8 mouse cellular contexts compared by ENCODE assay signal in genomic region chr5:23616270-23617103, GRCm38 (mm10).
A peak's percentile ranks its signal among the peaks of the same experiment; 100 is the strongest.
DNase-seq lines count a peak whose midpoint lies in the region; ATAC-seq lines count a peak whose summit lies in the region.

No protein-coding gene starts in this region.

- H3K9ac ChIP-seq in forebrain, embryonic 12.5 days: peak overlapping the region; percentile 54
- H3K9ac ChIP-seq in neural tube, embryonic 14.5 days (replicated peaks; ENCODE audit: low read depth, low read length): peak overlapping the region; percentile 52; the same call in 1 of the 2 replicates

- H3K4me3 ChIP-seq in forebrain, embryonic 12.5 days (replicated peaks): peak overlapping the region; percentile 47
- peak overlapping the region; percentile 46 for H3K4me3 ChIP-seq in neural tube, embryonic 14.5 days (ENCODE audit: low read depth, low read length)

- peaks cover 11% of the 10 kb centered on the region for H3K4me1 ChIP-seq in forebrain, embryonic 12.5 days
- peaks cover 12% of the 10 kb centered on the region; the same call in 1 of the 2 replicates for H3K4me1 ChIP-seq in neural tube, embryonic 14.5 days (ENCODE audit: control insufficient read depth, insufficient read depth, low read length)

- WGBS in forebrain, embryonic 12.5 days: 8% methylated on average over 11 of the region's 11 CpGs
- WGBS in neural tube, embryonic 14.5 days: 19% methylated on average over 11 of the region's 11 CpGs

- H3K36me3 ChIP-seq in forebrain, embryonic 12.5 days (replicated peaks): no peaks in the 10 kb centered on the region
- no peaks in the 10 kb centered on the region for H3K36me3 ChIP-seq in neural tube, embryonic 14.5 days (ENCODE audit: control insufficient read depth, insufficient read depth, low read length)

- no peaks in the 10 kb centered on the region for H3K9me3 ChIP-seq in forebrain, embryonic 12.5 days
- H3K9me3 ChIP-seq in neural tube, embryonic 14.5 days (ENCODE audit: control insufficient read depth, low read length): no peaks in the 10 kb centered on the region

- peak overlapping the region; percentile 51 for H3K4me2 ChIP-seq in forebrain, embryonic 12.5 days
- H3K4me2 ChIP-seq in neural tube, embryonic 14.5 days (ENCODE audit: low read depth, low read length): peak overlapping the region; percentile 64

- intact Hi-C loops in heart, postnatal 36 days (cut with DNase I): loop anchor here (5.0 to 10.0 kb wide), 4 partner anchors 56 to 199 kb away; partner anchors contain the start of gene Kmt2e

- no peaks in the 10 kb centered on the region for H3K27me3 ChIP-seq in forebrain, embryonic 12.5 days
- no peaks in the 10 kb centered on the region for H3K27me3 ChIP-seq in neural tube, embryonic 14.5 days (ENCODE audit: control insufficient read depth, insufficient read depth, low read length)

- peak; percentile 85 for DNase-seq in MEL-GATA-1-ER (ENCODE audit: extremely low read depth, low read depth)
- peak; percentile 38 to 61 for DNase-seq in heart, postnatal 36 days
- DNase-seq in layer of hippocampus, adult 11-12 months (ENCODE audit: low spot score): peak; percentile 75
- peak; percentile 26 to 58 for DNase-seq in lung, adult 18-20 months
- DNase-seq in ovary, postnatal 10 days (ENCODE audit: low spot score): no peak

- peak; percentile 91 for ATAC-seq in cerebellum, adult (ENCODE audit: insufficient number of reproducible peaks, low FRiP score, low TSS enrichment)
- peak; percentile 86 for ATAC-seq in forebrain, embryonic 12.5 days (ENCODE audit: low FRiP score)
- peak; percentile 90 for ATAC-seq in neural tube, embryonic 14.5 days (ENCODE audit: low read depth)

- peak overlapping the region; percentile 75 for H3K27ac ChIP-seq in forebrain, embryonic 12.5 days
- H3K27ac ChIP-seq in neural tube, embryonic 14.5 days (ENCODE audit: low read depth, low read length): peak overlapping the region; percentile 86
